Mouse (Mus musculus) mouse embryonic stem cell (cell line): ENCODE data around the gene Tbc1d22a.

Experiments used
- in situ Hi-C, 2 experiments: fragments of 300-500 bp; cut with MboI; formaldehyde crosslinking; loops; 1 replicate in 1 of 2; 3 replicates in 1 of 2; pipeline ENCODE4 v1.14.3; 2019 to 2020; ENCODE audit warnings: low sequenced_read_pairs in 2 of 2, low pct_unique_long_range_greater_than_20kb in 1 of 2, mixed read lengths in 1 of 2; ENCODE audit not compliant: unreplicated experiment in 1 of 2

The Tbc1d22a gene

GRCm38 (mm10) chr15:86213753-86214548 lies at the start of gene Tbc1d22a:
Tbc1d22a (plus strand) TSS chr15:86214459.
- in situ Hi-C loops: no loop called here

- in situ Hi-C loops: no loop called here
Observed at GRCm38 (mm10) chr15:86164718-86165345, 49.4 kb upstream of the Tbc1d22a start.

GRCm38 (mm10) chr15:86165811-86166590 lies 48.3 kb upstream of the Tbc1d22a start:
- in situ Hi-C loops: no loop called here

GRCm38 (mm10) chr15:86167032-86167655 lies 47.1 kb upstream of the Tbc1d22a start:
- in situ Hi-C loops: no loop called here

GRCm38 (mm10) chr15:86167787-86168504 lies 46.3 kb upstream of the Tbc1d22a start:
- in situ Hi-C loops: no loop called here

- in situ Hi-C loops: no loop called here
Observed at GRCm38 (mm10) chr15:86168505-86168867, 45.8 kb upstream of the Tbc1d22a start.

- in situ Hi-C loops: no loop called here
Observed at GRCm38 (mm10) chr15:86168941-86169816, 45.1 kb upstream of the Tbc1d22a start.

- in situ Hi-C loops: no loop called here
Observed at GRCm38 (mm10) chr15:86169817-86170110, 44.5 kb upstream of the Tbc1d22a start.

- in situ Hi-C loops: no loop called here
Observed at GRCm38 (mm10) chr15:86171316-86171715, 42.9 kb upstream of the Tbc1d22a start.

GRCm38 (mm10) chr15:86172124-86172523 lies 42.1 kb upstream of the Tbc1d22a start:
- in situ Hi-C loops: no loop called here

GRCm38 (mm10) chr15:86172526-86172925 lies 41.7 kb upstream of the Tbc1d22a start:
- in situ Hi-C loops: no loop called here

GRCm38 (mm10) chr15:86173136-86173985 lies 40.9 kb upstream of the Tbc1d22a start:
- in situ Hi-C loops: no loop called here

- in situ Hi-C loops: no loop called here
Observed at GRCm38 (mm10) chr15:86175253-86176050, 38.8 kb upstream of the Tbc1d22a start.

- in situ Hi-C loops: no loop called here
Observed at GRCm38 (mm10) chr15:86176166-86176565, 38.1 kb upstream of the Tbc1d22a start.

GRCm38 (mm10) chr15:86176771-86177702 lies 37.2 kb upstream of the Tbc1d22a start:
- in situ Hi-C loops: no loop called here
